ENCODE assay signal across 29 mouse cellular contexts in genomic region chr3:148315286-148315685, GRCm38 (mm10).
A peak's percentile ranks its signal among the peaks of the same experiment; 100 is the strongest.
DNase-seq lines count a peak whose midpoint lies in the region; ATAC-seq lines count a peak whose summit lies in the region.
"Had no signal": no experiment of that assay in that cellular context is flagged by ENCODE, and none has a peak within 500 bp of the region (broad histone marks: within the 10 kb centered on the region; RNA-seq: fewer than 3 reads in every experiment).

No protein-coding gene starts in this region.

- H3K27me3 ChIP-seq in forebrain, embryonic 14.5 days (replicated peaks; ENCODE audit: control insufficient read depth, insufficient read depth, low read length) = no peaks in the 10 kb centered on the region
- H3K27me3 ChIP-seq in forebrain, embryonic 11.5 days (ENCODE audit: control insufficient read depth, insufficient read depth, low read length) = no peaks in the 10 kb centered on the region
- H3K27me3 ChIP-seq: CH12.LX; embryonic facial prominence, embryonic 13.5 days; embryonic facial prominence, embryonic 15.5 days; forebrain, embryonic 12.5 days; forebrain, embryonic 15.5 days; Patski had no signal

- H3K9ac ChIP-seq in forebrain, embryonic 14.5 days (ENCODE audit: low read length) = no peak overlapping the region
- H3K9ac ChIP-seq in forebrain, embryonic 11.5 days (ENCODE audit: low read length) = no peak overlapping the region
- H3K9ac ChIP-seq: embryonic facial prominence, embryonic 13.5 days; embryonic facial prominence, embryonic 15.5 days; forebrain, embryonic 12.5 days; forebrain, embryonic 15.5 days had no signal

- H3K9me3 ChIP-seq in forebrain, embryonic 14.5 days (replicated peaks; ENCODE audit: control insufficient read depth, low read length) = no peaks in the 10 kb centered on the region
- no peaks in the 10 kb centered on the region for H3K9me3 ChIP-seq in forebrain, embryonic 11.5 days (ENCODE audit: control insufficient read depth, low read length)
- H3K9me3 ChIP-seq: embryonic facial prominence, embryonic 13.5 days; embryonic facial prominence, embryonic 15.5 days; forebrain, embryonic 12.5 days; forebrain, embryonic 15.5 days; G1E had no signal

- no peaks in the 10 kb centered on the region for H3K36me3 ChIP-seq in forebrain, embryonic 14.5 days (ENCODE audit: control insufficient read depth, insufficient read depth, low read length)
- H3K36me3 ChIP-seq in forebrain, embryonic 11.5 days (ENCODE audit: control insufficient read depth, insufficient read depth, low read length) = no peaks in the 10 kb centered on the region
- H3K36me3 ChIP-seq: embryonic facial prominence, embryonic 13.5 days; embryonic facial prominence, embryonic 15.5 days; forebrain, embryonic 12.5 days; forebrain, embryonic 15.5 days; G1E had no signal

- WGBS in forebrain, embryonic 14.5 days = 90% methylated on average over 1 of the region's 1 CpGs
- 91% methylated on average over 1 of the region's 1 CpGs for WGBS in forebrain, embryonic 11.5 days

- no peak overlapping the region for H3K4me2 ChIP-seq in forebrain, embryonic 14.5 days (ENCODE audit: low read length)
- H3K4me2 ChIP-seq in forebrain, embryonic 11.5 days (ENCODE audit: low read depth, low read length, severe bottlenecking) = no peak overlapping the region
- H3K4me2 ChIP-seq: embryonic facial prominence, embryonic 13.5 days; embryonic facial prominence, embryonic 15.5 days; forebrain, embryonic 12.5 days; forebrain, embryonic 15.5 days had no signal

- DNase-seq in forebrain, embryonic 14.5 days (ENCODE audit: low spot score) = peak; percentile 54
- DNase-seq in forebrain, embryonic 11.5 days (ENCODE audit: low spot score) = no peak
- peak; percentile 4 for DNase-seq in layer of hippocampus, adult 11-12 months (ENCODE audit: low spot score)
- DNase-seq in layer of hippocampus, postnatal 10 days (ENCODE audit: low spot score in 2 of 2) = no peak
- peak; percentile 27 for DNase-seq in brain, adult 2 months (ENCODE audit: low read depth, low spot score)
- peak; percentile 60 for DNase-seq in brain, embryonic 18.5 days (ENCODE audit: low read depth, low spot score)
- DNase-seq in testis, postnatal 10 days (ENCODE audit: low spot score) = no peak
- DNase-seq in thymus, postnatal 14 days = no peak
- DNase-seq: adrenal gland, adult 8-10 months; adrenal gland, postnatal 14 days; adrenal gland, postnatal 36 days; B cell, adult 2 months; cerebellum, adult 11 months; cerebellum, adult 18-20 months; cerebellum, adult 8-10 months; cerebellum, adult 9-11 months; cerebellum, postnatal 14 days; cerebellum, postnatal 36 days; embryo, embryonic 11 days had no signal

- no peak overlapping the region for H3K4me3 ChIP-seq in forebrain, embryonic 14.5 days (ENCODE audit: low read depth, low read length)
- H3K4me3 ChIP-seq in forebrain, embryonic 11.5 days (ENCODE audit: low read depth, low read length) = no peak overlapping the region
- H3K4me3 ChIP-seq: embryonic facial prominence, embryonic 13.5 days; embryonic facial prominence, embryonic 15.5 days; erythroblast, embryonic 14.5 days; forebrain, embryonic 12.5 days; forebrain, embryonic 15.5 days had no signal

- H3K27ac ChIP-seq in forebrain, embryonic 14.5 days (ENCODE audit: low read depth, low read length) = no peak overlapping the region
- no peak overlapping the region for H3K27ac ChIP-seq in forebrain, embryonic 11.5 days (ENCODE audit: low read depth, low read length)
- H3K27ac ChIP-seq: embryonic facial prominence, embryonic 13.5 days; embryonic facial prominence, embryonic 15.5 days; forebrain, embryonic 12.5 days; forebrain, embryonic 15.5 days had no signal

- no peak for ATAC-seq in forebrain, embryonic 14.5 days
- no peak for ATAC-seq in forebrain, embryonic 11.5 days (replicated peaks; ENCODE audit: low FRiP score)
- ATAC-seq: activated CD4-positive, CD25-positive, alpha-beta regulatory T cell, adult 4 months; CD4-positive, CD25-positive, alpha-beta regulatory T cell, adult 4 months; forebrain, embryonic 15.5 days; Patski had no signal

- no peaks in the 10 kb centered on the region for H3K4me1 ChIP-seq in forebrain, embryonic 14.5 days (ENCODE audit: control insufficient read depth, insufficient read depth, low read length)
- no peaks in the 10 kb centered on the region for H3K4me1 ChIP-seq in forebrain, embryonic 11.5 days (replicated peaks; ENCODE audit: control insufficient read depth, insufficient read depth, low read length)
- H3K4me1 ChIP-seq: embryonic facial prominence, embryonic 13.5 days; embryonic facial prominence, embryonic 15.5 days; forebrain, embryonic 12.5 days; forebrain, embryonic 15.5 days had no signal

Comparison
In these comparisons a context has a peak if more than half of its experiments do, and no peak if none do; other contexts are left out.
1. DNase-seq: peak in forebrain, embryonic 14.5 days (single experiment), layer of hippocampus, adult 11-12 months (single experiment), brain, adult 2 months (single experiment) and brain, embryonic 18.5 days (single experiment); none in forebrain, embryonic 11.5 days (single experiment), layer of hippocampus, postnatal 10 days (0 of 2), testis, postnatal 10 days (single experiment) and thymus, postnatal 14 days (single experiment).